Mouse (Mus musculus) lung, embryonic 15.5 days (tissue): ENCODE results near the gene Fndc3b. TPM values are rescaled to one million over a fixed set of nuclear protein-coding genes. Genes with fewer than 3 reads are reported as not detected.

Experiments used
- ATAC-seq: fragments of 200-750 bp; cut with Nextera tagmentation; 2 replicates; pipeline ENCODE4 v1.8.0; 2017; ENCODE audit warnings: moderate number of reproducible peaks, borderline replicate concordance; ENCODE audit not compliant: low FRiP score, low TSS enrichment; ENCODE audit errors: extremely low read depth
- H3K27ac ChIP-seq: fragments of 300-500 bp; sonication (generic); 2 replicates; pipeline ENCODE4 v1.5.1; 2015; ENCODE audit warnings: moderate library complexity, mild to moderate bottlenecking, inconsistent platforms
- H3K27me3 ChIP-seq: fragments of 300-500 bp; sonication (generic); 2 replicates; pipeline ENCODE4 v1.6.1; 2015; ENCODE audit warnings: inconsistent platforms
- H3K36me3 ChIP-seq: fragments of 300-500 bp; sonication (generic); 2 replicates; pipeline ENCODE4 v1.6.1; 2015; ENCODE audit warnings: inconsistent platforms
- H3K4me1 ChIP-seq: fragments of 300-500 bp; sonication (generic); 2 replicates; pipeline ENCODE4 v1.6.1; 2015; ENCODE audit warnings: inconsistent platforms
- H3K4me2 ChIP-seq: fragments of 300-500 bp; sonication (generic); 2 replicates; pipeline ENCODE4 v1.6.1; 2015; ENCODE audit warnings: inconsistent platforms, mild to moderate bottlenecking, moderate library complexity
- H3K4me3 ChIP-seq: fragments of 300-500 bp; sonication (generic); 2 replicates; pipeline ENCODE4 v1.5.1; 2015; ENCODE audit warnings: mild to moderate bottlenecking, inconsistent platforms
- H3K9ac ChIP-seq: fragments of 300-500 bp; sonication (generic); 2 replicates; pipeline ENCODE4 v1.6.1; 2015; ENCODE audit warnings: inconsistent platforms
- H3K9me3 ChIP-seq: fragments of 300-500 bp; sonication (generic); 2 replicates; pipeline ENCODE4 v1.6.1; 2016; ENCODE audit warnings: inconsistent platforms
- WGBS: fragments of 180-500 bp; shearing (Covaris S2); methylation state at CpG from one replicate; pipeline ENCODE4 v1.1.7; 2015; 5-methylcytosine and 5-hydroxymethylcytosine counted together
- polyA plus RNA-seq: library from polyadenylated mRNA; unstranded; fragments of >200 nt; fragmentation: Nextera tagmentation; extraction: Ambion mirVana; gene quantifications from 2 replicates; pipeline ENCODE4 v1.2.1, GENCODE M21; 2015

The Fndc3b gene
- polyA plus RNA-seq, 1 experiment from 2014 or later = 35.7 TPM

DNA sequence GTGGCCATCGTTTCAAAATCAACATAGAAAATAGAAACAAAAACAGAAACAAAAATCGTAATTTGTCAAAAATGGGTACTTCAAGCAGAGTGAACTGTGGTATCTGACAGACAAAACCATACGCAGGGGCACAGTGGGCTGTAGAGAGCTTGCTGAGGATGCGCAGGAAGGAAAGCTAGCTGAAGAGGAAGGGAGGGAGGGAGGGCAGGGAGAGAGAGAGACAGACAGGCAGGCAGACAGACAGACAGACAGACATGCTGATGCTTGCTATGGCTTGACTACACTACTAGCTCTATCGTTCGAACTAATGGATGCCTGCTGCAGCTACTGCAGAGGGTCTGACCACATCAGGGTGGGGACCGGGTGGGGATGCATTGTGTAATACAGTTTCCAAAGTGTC is 247.7 kb downstream of the Fndc3b start:
- Histone ChIP-seq H3K27me3 (no peaks in the 10 kb centered on the region), H3K4me3 (no peak overlapping the region), H3K9ac (no peak overlapping the region), H3K36me3 (peaks cover 82% of the 10 kb centered on the region), H3K27ac (no peak overlapping the region), H3K4me2 (no peak overlapping the region), H3K4me1 (no peaks in the 10 kb centered on the region), H3K9me3 (no peaks in the 10 kb centered on the region)
- ATAC-seq = no peak
- WGBS = 92% methylated on average over 7 of the region's 7 CpGs

DNA sequence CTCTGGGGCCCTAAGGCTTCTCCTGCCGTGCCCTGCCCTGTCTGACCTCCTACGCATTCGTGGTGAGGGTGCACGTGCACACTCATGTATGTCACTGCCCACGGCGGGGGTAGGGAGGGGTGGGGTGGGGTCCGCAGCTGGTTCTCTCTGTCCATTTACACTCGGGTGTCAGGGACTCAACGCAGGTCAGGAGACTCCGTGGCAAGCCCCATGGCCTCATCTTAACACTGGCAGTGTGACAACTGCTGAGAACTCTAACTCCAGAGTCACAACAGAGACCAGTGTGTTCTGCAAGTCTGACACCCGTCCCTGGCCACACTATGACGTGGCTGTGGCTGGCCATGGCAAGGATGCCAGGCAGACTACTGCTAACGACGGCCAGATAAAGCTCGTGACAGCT is 248.2 kb downstream of the Fndc3b start:
- Histone ChIP-seq H3K27me3 (no peaks in the 10 kb centered on the region), H3K9ac (no peak overlapping the region), H3K4me2 (no peak overlapping the region), H3K4me3 (no peak overlapping the region), H3K9me3 (no peaks in the 10 kb centered on the region), H3K27ac (no peak overlapping the region), H3K4me1 (no peaks in the 10 kb centered on the region), H3K36me3 (peaks cover 84% of the 10 kb centered on the region)
- 80% methylated on average over 15 of the region's 15 CpGs for WGBS
- ATAC-seq = no peak

GRCm38 (mm10) chr3:27462316-27462902 is 248.7 kb downstream of the Fndc3b start:
- Histone ChIP-seq H3K9ac (no peak overlapping the region), H3K4me2 (no peak overlapping the region), H3K4me3 (no peak overlapping the region), H3K9me3 (no peaks in the 10 kb centered on the region), H3K4me1 (no peaks in the 10 kb centered on the region), H3K27ac (no peak overlapping the region), H3K36me3 (peaks cover 87% of the 10 kb centered on the region), H3K27me3 (no peaks in the 10 kb centered on the region)
- WGBS = 89% methylated on average over 9 of the region's 9 CpGs
- no peak for ATAC-seq

DNA sequence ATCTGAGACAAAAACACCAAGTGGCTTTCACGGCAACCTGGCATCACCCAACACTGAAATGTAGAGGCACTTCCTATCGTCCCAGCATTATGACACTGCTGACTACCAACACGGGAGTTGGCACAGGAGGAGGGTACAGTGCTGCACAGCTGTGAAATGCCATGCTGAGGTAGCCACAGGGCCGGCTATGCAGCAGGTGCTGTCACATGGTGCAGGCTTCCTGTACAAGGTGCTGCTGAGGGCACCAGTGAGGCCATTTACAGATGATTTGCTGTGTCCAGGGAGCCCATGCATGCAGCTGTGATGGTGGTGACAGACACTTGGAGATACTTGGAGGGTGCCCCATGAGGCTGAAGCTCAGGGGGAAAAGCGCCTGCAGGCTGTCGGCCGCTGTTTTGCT is 249.2 kb downstream of the Fndc3b start:
- Histone ChIP-seq H3K36me3 (peaks cover 87% of the 10 kb centered on the region), H3K4me3 (no peak overlapping the region), H3K27me3 (no peaks in the 10 kb centered on the region), H3K9me3 (no peaks in the 10 kb centered on the region), H3K4me2 (no peak overlapping the region), H3K27ac (no peak overlapping the region), H3K4me1 (no peaks in the 10 kb centered on the region), H3K9ac (no peak overlapping the region)
- no peak for ATAC-seq
- WGBS = 94% methylated on average over 7 of the region's 7 CpGs

DNA sequence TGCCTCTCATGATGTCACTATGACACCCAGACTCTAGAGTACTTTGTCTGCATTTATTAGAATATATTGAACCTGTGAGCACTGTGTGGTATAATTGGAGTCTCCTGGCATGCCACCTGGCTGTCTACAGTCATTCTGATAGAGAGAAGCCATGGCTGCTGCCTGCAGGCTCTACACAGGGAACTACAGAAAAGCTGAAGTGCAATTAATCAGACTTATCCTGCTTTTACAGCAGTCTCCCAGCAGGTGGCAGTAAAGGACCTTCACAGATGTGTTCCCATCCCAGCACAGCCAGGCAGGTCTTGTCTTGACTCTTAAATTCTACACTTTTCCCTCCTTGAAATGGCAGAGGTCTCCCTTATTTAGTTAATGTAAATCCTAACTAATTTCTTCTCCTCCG is 250.1 kb downstream of the Fndc3b start:
- peak; percentile 21; the same call in 1 of the 2 replicates for ATAC-seq
- Histone ChIP-seq H3K4me1 (no peaks in the 10 kb centered on the region), H3K9me3 (no peaks in the 10 kb centered on the region), H3K9ac (no peak overlapping the region), H3K4me2 (no peak overlapping the region), H3K36me3 (peaks cover 90% of the 10 kb centered on the region), H3K27me3 (no peaks in the 10 kb centered on the region), H3K27ac (no peak overlapping the region), H3K4me3 (no peak overlapping the region)
- 40% methylated on average over 1 of the region's 1 CpGs for WGBS

- Histone ChIP-seq H3K4me1 (no peaks in the 10 kb centered on the region), H3K4me3 (no peak overlapping the region), H3K27me3 (no peaks in the 10 kb centered on the region), H3K9me3 (no peaks in the 10 kb centered on the region), H3K9ac (no peak overlapping the region), H3K36me3 (peaks cover 95% of the 10 kb centered on the region), H3K27ac (no peak overlapping the region), H3K4me2 (no peak overlapping the region)
- ATAC-seq = no peak
- WGBS = 82% methylated on average over 9 of the region's 9 CpGs
Measured at GRCm38 (mm10) chr3:27458416-27458815, 252.7 kb downstream of the Fndc3b start.

DNA sequence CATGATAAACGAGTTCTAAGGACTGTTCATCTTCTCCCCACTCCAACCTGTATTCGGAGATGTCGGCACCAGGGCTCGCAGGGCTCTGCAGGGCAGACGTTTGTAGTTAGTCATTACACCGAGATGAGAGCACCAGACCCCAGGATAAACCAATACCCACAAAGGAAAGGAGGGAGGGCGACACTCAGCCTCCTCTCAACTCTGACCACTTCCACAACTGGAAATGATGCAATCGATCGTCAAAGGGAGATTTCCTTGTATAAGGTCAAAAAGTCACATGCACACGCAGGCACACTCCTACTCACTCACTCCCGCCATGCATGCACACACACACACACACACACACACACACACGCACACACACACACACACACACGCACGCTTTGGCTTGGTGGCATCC is 254.6 kb downstream of the Fndc3b start:
- Histone ChIP-seq H3K4me1 (no peaks in the 10 kb centered on the region), H3K4me2 (no peak overlapping the region), H3K9me3 (no peaks in the 10 kb centered on the region), H3K27me3 (no peaks in the 10 kb centered on the region), H3K27ac (no peak overlapping the region), H3K9ac (no peak overlapping the region), H3K36me3 (peaks cover 93% of the 10 kb centered on the region), H3K4me3 (no peak overlapping the region)
- no peak for ATAC-seq
- 78% methylated on average over 14 of the region's 14 CpGs for WGBS

DNA sequence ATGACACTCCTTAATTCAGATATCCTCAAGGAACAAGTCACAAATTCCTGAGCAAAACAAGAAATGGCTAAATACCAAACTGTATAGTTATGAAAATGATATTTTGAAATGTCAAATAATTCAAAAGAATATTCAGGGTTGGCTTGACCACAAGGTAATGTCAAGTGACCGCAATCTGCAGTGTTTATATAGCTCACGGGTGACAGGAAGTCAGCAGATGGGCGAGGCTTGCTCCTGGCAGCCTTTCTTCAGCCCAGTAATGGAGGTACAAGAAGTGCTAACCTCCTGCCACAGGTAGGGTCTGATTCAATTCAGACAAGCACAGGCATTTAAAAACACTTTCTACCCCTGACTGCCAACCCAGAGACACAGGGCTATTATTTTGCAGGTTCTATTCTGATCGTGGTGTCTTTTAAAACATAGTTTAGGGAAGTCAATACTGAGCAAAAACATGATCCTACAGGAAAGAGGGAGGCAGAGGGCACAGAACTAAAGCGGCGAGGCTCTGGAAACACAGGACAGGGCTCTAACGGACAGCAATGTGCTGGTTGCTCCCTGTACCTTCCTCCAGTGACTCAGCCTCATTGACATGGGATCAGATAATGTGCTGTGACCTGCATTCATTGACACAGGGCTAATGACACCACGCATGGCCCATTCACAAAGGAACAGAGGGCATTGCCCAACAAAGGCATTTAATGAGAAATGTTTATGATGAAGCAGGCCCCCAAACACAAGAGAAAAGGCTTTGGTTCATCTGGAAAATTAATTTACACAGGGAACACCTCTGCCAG is 256.5 kb downstream of the Fndc3b start:
- Histone ChIP-seq H3K4me1 (no peaks in the 10 kb centered on the region), H3K27ac (no peak overlapping the region), H3K9me3 (no peaks in the 10 kb centered on the region), H3K27me3 (no peaks in the 10 kb centered on the region), H3K9ac (no peak overlapping the region), H3K4me3 (no peak overlapping the region), H3K4me2 (no peak overlapping the region), H3K36me3 (peaks cover 95% of the 10 kb centered on the region)
- 78% methylated on average over 8 of the region's 8 CpGs for WGBS
- ATAC-seq = no peak

DNA sequence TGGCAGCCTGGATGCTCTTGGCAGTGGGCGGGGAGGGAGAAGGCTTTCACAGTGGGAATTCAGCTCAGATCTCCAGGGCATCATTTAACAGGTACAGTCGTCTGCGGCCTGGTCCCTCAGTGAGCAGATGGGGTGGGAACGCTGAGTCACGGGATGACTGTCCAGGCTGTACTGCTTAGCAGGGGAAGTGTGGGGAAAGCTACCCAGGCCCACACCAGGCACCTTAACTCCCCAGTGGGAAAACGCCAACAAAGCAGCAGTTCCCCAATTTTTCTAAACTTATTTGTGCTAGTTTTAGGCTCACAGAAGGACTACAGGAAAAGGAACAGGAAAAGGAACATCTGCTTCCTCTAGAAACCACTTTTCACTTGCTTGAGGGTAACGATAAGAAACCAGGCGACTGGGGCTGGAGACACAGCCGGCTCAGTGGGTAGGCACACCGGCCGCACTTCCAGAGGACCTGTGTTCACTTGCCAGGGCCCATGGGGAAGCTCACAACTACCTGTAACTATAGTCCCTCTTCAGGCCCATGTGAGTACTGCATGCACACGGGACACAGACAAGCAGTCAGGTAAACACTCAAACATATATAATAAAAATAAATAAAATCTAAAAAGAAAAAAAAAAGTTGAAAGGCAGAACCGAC is 257.5 kb downstream of the Fndc3b start:
- Histone ChIP-seq H3K9ac (no peak overlapping the region), H3K4me2 (no peak overlapping the region), H3K4me3 (no peak overlapping the region), H3K27me3 (no peaks in the 10 kb centered on the region), H3K4me1 (no peaks in the 10 kb centered on the region), H3K27ac (no peak overlapping the region), H3K36me3 (peaks cover 92% of the 10 kb centered on the region), H3K9me3 (no peaks in the 10 kb centered on the region)
- WGBS = 84% methylated on average over 13 of the region's 13 CpGs
- no peak for ATAC-seq

GRCm38 (mm10) chr3:27449447-27449846 is 261.7 kb downstream of the Fndc3b start:
- H3K36me3 ChIP-seq = peaks cover 64% of the 10 kb centered on the region
- no peak overlapping the region for H3K27ac ChIP-seq
- H3K4me1 ChIP-seq = no peaks in the 10 kb centered on the region
- no peak for ATAC-seq
- no peak overlapping the region for H3K4me2 ChIP-seq
- no peak overlapping the region for H3K4me3 ChIP-seq
- no peak overlapping the region for H3K9ac ChIP-seq
- no peaks in the 10 kb centered on the region for H3K27me3 ChIP-seq
- 86% methylated on average over 4 of the region's 4 CpGs for WGBS
- H3K9me3 ChIP-seq = no peaks in the 10 kb centered on the region

- Histone ChIP-seq H3K27ac (no peak overlapping the region), H3K36me3 (peaks cover 53% of the 10 kb centered on the region)
Measured at GRCm38 (mm10) chr3:27448367-27448766, 262.7 kb downstream of the Fndc3b start.

GRCm38 (mm10) chr3:27439704-27440103 is 271.4 kb downstream of the Fndc3b start:
- Histone ChIP-seq H3K4me1 (0 out of 2 replicates have a peak, but pooled peaks cover 2% of the 10 kb centered on the region), H3K4me2 (no peak overlapping the region), H3K9ac (no peak overlapping the region), H3K4me3 (no peak overlapping the region), H3K9me3 (no peaks in the 10 kb centered on the region), H3K36me3 (peaks cover 33% of the 10 kb centered on the region), H3K27ac (no peak overlapping the region), H3K27me3 (no peaks in the 10 kb centered on the region)
- WGBS = 62% methylated on average over 16 of the region's 16 CpGs
- no peak for ATAC-seq

More at GRCm38 (mm10) chr3:27448367-27448766, 262.7 kb downstream of the Fndc3b start:
- Histone ChIP-seq H3K9me3 (no peaks in the 10 kb centered on the region), H3K4me3 (no peak overlapping the region), H3K27me3 (no peaks in the 10 kb centered on the region), H3K9ac (no peak overlapping the region), H3K4me2 (no peak overlapping the region), H3K4me1 (no peaks in the 10 kb centered on the region)
- 84% methylated on average over 9 of the region's 9 CpGs for WGBS
- no peak for ATAC-seq
